Mouse (Mus musculus): ENCODE results near the gene Il21. TPM values are rescaled to one million over a fixed set of nuclear protein-coding genes. Genes with fewer than 3 reads are reported as not detected.

Gene Il21
- polyA plus RNA-seq (2017; shearing (Covaris generic)): 13.4 TPM

DNA sequence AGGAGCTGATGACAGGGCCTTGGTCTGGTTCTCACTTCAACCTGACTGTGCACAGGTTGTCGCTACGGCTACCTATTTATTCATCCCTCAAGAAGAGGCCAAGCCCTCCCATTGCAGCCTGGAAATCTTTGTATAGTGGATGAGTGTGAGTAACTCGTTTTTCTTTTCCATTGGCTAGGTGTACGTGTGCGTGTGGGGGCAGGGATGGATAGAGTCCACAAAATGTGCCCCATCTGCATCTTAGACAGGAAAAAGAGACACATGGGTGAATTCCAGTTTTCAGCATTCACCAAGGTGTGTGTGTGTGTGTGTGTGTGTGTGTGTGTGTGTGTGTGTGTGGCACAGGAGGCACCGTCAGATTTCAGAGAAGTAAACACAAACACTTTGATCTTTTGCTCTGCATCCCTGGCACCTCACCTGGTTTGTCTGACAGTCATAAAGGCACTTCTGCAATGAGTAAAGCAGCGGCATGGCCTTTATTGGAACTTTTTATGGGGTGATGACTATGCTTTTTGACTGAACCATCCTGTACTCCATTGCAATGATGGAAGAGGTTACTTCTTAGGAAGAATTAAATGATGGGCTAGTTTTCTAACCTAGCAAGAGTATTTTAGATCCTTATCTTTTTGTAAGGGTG is at the start of gene Il21:
Gene Il21, minus strand, starts transcription at position 51 of the 637 bp plus-strand sequence.

Other genes starting within 250 kb of the Il21 start
- gene Adad1, start 169.1 kb downstream of the Il21 start, polyA plus RNA-seq (2017; shearing (Covaris generic)): not detected
- gene Il2, start 106.7 kb downstream of the Il21 start, polyA plus RNA-seq (2017; shearing (Covaris generic)): 1.8 TPM
- gene Bbs12, start 79.9 kb upstream of the Il21 start, polyA plus RNA-seq (2017; shearing (Covaris generic)): 5.4 TPM
- 1.2 TPM for gene Cetn4, start 80.1 kb upstream of the Il21 start, polyA plus RNA-seq (2017; shearing (Covaris generic))
- gene Fgf2, start 115.7 kb upstream of the Il21 start, polyA plus RNA-seq (2017; shearing (Covaris generic)): 2.4 TPM
- 50.9 TPM for gene Spata5, start 187.3 kb upstream of the Il21 start, polyA plus RNA-seq (2017; shearing (Covaris generic))
- gene Nudt6, start 187.6 kb upstream of the Il21 start, polyA plus RNA-seq (2017; shearing (Covaris generic)): 23.1 TPM

All from activated CD4-positive, CD25-positive, alpha-beta regulatory T cell, adult 9 weeks (primary cell).